Comparison of ENCODE assay signal across 20 mouse cellular contexts in the genomic region with DNA sequence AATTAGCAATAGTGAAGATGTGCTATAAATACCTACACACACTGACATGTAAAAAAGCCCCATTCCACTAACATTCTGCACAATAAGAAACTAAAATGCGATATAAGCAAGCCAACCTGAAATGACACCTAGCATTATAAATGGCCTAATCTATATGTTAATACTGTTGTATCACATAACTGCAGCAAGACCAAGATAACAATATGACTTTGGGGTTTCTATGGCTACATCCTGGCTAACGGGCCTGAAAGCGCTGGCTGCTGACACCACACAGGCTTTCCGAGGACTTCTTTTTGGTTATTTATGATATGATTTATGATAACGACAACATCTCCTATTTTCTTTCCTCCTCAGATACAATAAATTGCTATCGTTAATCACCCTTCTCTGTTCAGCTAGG.
DNase-seq lines count a peak whose midpoint lies in the region; ATAC-seq and TF ChIP-seq lines count a peak whose summit lies in the region.
"Had no signal": no experiment of that assay in that cellular context is flagged by ENCODE, and none has a peak within 500 bp of the region (broad histone marks: within the 10 kb centered on the region; RNA-seq: fewer than 3 reads in every experiment).

No protein-coding gene starts in this region.

- no peak overlapping the region for H3K9ac ChIP-seq in hindbrain, embryonic 11.5 days (ENCODE audit: low read depth, low read length)
- H3K9ac ChIP-seq in midbrain, embryonic 15.5 days, result no peak overlapping the region
- no peak overlapping the region for H3K9ac ChIP-seq in midbrain, postnatal 0 days (replicated peaks; ENCODE audit: low read length, poor library complexity, severe bottlenecking)
- no peak overlapping the region for H3K9ac ChIP-seq in hindbrain, embryonic 16.5 days (ENCODE audit: low read depth, low read length)
- no peak overlapping the region for H3K9ac ChIP-seq in neural tube, embryonic 14.5 days (replicated peaks; ENCODE audit: low read depth, low read length)
- H3K9ac ChIP-seq in kidney, embryonic 15.5 days, result no peak overlapping the region

- no peak overlapping the region for H3K4me2 ChIP-seq in hindbrain, embryonic 11.5 days (replicated peaks; ENCODE audit: low read depth, low read length)
- H3K4me2 ChIP-seq in midbrain, embryonic 15.5 days, result no peak overlapping the region
- H3K4me2 ChIP-seq in midbrain, postnatal 0 days (ENCODE audit: low read depth, low read length, poor library complexity, severe bottlenecking), result no peak overlapping the region
- no peak overlapping the region for H3K4me2 ChIP-seq in hindbrain, embryonic 16.5 days (ENCODE audit: low read length)
- H3K4me2 ChIP-seq in neural tube, embryonic 14.5 days (ENCODE audit: low read depth, low read length), result no peak overlapping the region
- no peak overlapping the region for H3K4me2 ChIP-seq in kidney, embryonic 15.5 days

- no peak for DNase-seq in hindbrain, embryonic 11.5 days (ENCODE audit: low spot score)
- DNase-seq in hindbrain, embryonic 10.5 days (ENCODE audit: low spot score), result no peak
- DNase-seq in midbrain, postnatal 0 days (ENCODE audit: low spot score), result no peak
- DNase-seq in urinary bladder, adult 18-20 months (ENCODE audit: low spot score in 2 of 2), result no peak
- DNase-seq: adrenal gland, adult 2 months; adrenal gland, postnatal 25 days; cerebellum, adult 18-20 months; cerebellum, adult 9-11 months; cerebellum, postnatal 36 days; gastrocnemius, postnatal 36 days; heart, adult 11 months; heart, postnatal 10 days; heart, postnatal 4 days had no signal

- peak; percentile 42; the same call in 1 of the 2 replicates for ATAC-seq in hindbrain, embryonic 11.5 days (ENCODE audit: low FRiP score)
- ATAC-seq in midbrain, embryonic 15.5 days (replicated peaks), result 0 out of 2 replicates have a peak, but pooled peaks have one; percentile 10
- ATAC-seq in midbrain, postnatal 0 days (ENCODE audit: low FRiP score), result no peak
- ATAC-seq in hindbrain, embryonic 16.5 days, result peak; percentile 57; the same call in 1 of the 2 replicates
- ATAC-seq in neural tube, embryonic 14.5 days (ENCODE audit: low read depth), result peak; percentile 68; the same call in 1 of the 2 replicates
- ATAC-seq in kidney, embryonic 15.5 days (replicated peaks; ENCODE audit: low FRiP score), result no peak
- ATAC-seq: forebrain, embryonic 14.5 days had no signal

- no peaks in the 10 kb centered on the region for H3K4me1 ChIP-seq in hindbrain, embryonic 11.5 days (replicated peaks; ENCODE audit: control insufficient read depth, insufficient read depth, low read length)
- H3K4me1 ChIP-seq in hindbrain, embryonic 10.5 days (replicated peaks), result peaks cover 36% of the 10 kb centered on the region
- 0 out of 2 replicates have a peak, but pooled peaks cover 3% of the 10 kb centered on the region for H3K4me1 ChIP-seq in midbrain, embryonic 15.5 days
- H3K4me1 ChIP-seq in midbrain, postnatal 0 days (ENCODE audit: insufficient read depth, low read length), result no peaks in the 10 kb centered on the region
- H3K4me1 ChIP-seq in hindbrain, embryonic 16.5 days (ENCODE audit: control insufficient read depth, insufficient read depth, low read depth, low read length), result peaks cover 8% of the 10 kb centered on the region
- 0 out of 2 replicates have a peak, but pooled peaks cover 6% of the 10 kb centered on the region for H3K4me1 ChIP-seq in neural tube, embryonic 14.5 days (ENCODE audit: control insufficient read depth, insufficient read depth, low read length)
- H3K4me1 ChIP-seq in kidney, embryonic 15.5 days, result peaks cover 14% of the 10 kb centered on the region

- H3K9me3 ChIP-seq in hindbrain, embryonic 11.5 days (ENCODE audit: control insufficient read depth, low read length), result no peaks in the 10 kb centered on the region
- no peaks in the 10 kb centered on the region for H3K9me3 ChIP-seq in hindbrain, embryonic 10.5 days
- H3K9me3 ChIP-seq in midbrain, embryonic 15.5 days, result no peaks in the 10 kb centered on the region
- H3K9me3 ChIP-seq in midbrain, postnatal 0 days (ENCODE audit: low read length), result no peaks in the 10 kb centered on the region
- H3K9me3 ChIP-seq in hindbrain, embryonic 16.5 days (ENCODE audit: control insufficient read depth, low read length), result no peaks in the 10 kb centered on the region
- no peaks in the 10 kb centered on the region for H3K9me3 ChIP-seq in neural tube, embryonic 14.5 days (ENCODE audit: control insufficient read depth, low read length)
- H3K9me3 ChIP-seq in kidney, embryonic 15.5 days (replicated peaks), result no peaks in the 10 kb centered on the region
- H3K9me3 ChIP-seq: embryonic facial prominence, embryonic 10.5 days; forebrain, embryonic 10.5 days had no signal

- H3K27me3 ChIP-seq in hindbrain, embryonic 11.5 days (ENCODE audit: control insufficient read depth, insufficient read depth, low read length), result no peaks in the 10 kb centered on the region
- no peaks in the 10 kb centered on the region for H3K27me3 ChIP-seq in hindbrain, embryonic 10.5 days (ENCODE audit: insufficient read depth, poor library complexity, severe bottlenecking)
- H3K27me3 ChIP-seq in midbrain, embryonic 15.5 days (replicated peaks), result no peaks in the 10 kb centered on the region
- H3K27me3 ChIP-seq in midbrain, postnatal 0 days (ENCODE audit: insufficient read depth, low read length), result no peaks in the 10 kb centered on the region
- no peaks in the 10 kb centered on the region for H3K27me3 ChIP-seq in hindbrain, embryonic 16.5 days (replicated peaks; ENCODE audit: control insufficient read depth, insufficient read depth, low read length)
- H3K27me3 ChIP-seq in neural tube, embryonic 14.5 days (ENCODE audit: control insufficient read depth, insufficient read depth, low read length), result no peaks in the 10 kb centered on the region
- H3K27me3 ChIP-seq in kidney, embryonic 15.5 days, result no peaks in the 10 kb centered on the region

- WGBS in hindbrain, embryonic 11.5 days, result 80% methylated on average over 6 of the region's 6 CpGs
- WGBS in hindbrain, embryonic 10.5 days, result 89% methylated on average over 6 of the region's 6 CpGs
- WGBS in midbrain, embryonic 15.5 days, result 63% methylated on average over 6 of the region's 6 CpGs
- 54% methylated on average over 6 of the region's 6 CpGs for WGBS in midbrain, postnatal 0 days
- WGBS in hindbrain, embryonic 16.5 days, result 62% methylated on average over 6 of the region's 6 CpGs
- WGBS in neural tube, embryonic 14.5 days, result 43% methylated on average over 6 of the region's 6 CpGs
- 56% methylated on average over 6 of the region's 6 CpGs for WGBS in kidney, embryonic 15.5 days

- no peaks in the 10 kb centered on the region for H3K36me3 ChIP-seq in hindbrain, embryonic 11.5 days (ENCODE audit: control insufficient read depth, insufficient read depth, low read length)
- H3K36me3 ChIP-seq in hindbrain, embryonic 10.5 days, result no peaks in the 10 kb centered on the region; the same call in 1 of the 2 replicates
- H3K36me3 ChIP-seq in midbrain, embryonic 15.5 days (replicated peaks), result no peaks in the 10 kb centered on the region
- no peaks in the 10 kb centered on the region for H3K36me3 ChIP-seq in midbrain, postnatal 0 days (ENCODE audit: insufficient read depth, low read length)
- no peaks in the 10 kb centered on the region for H3K36me3 ChIP-seq in hindbrain, embryonic 16.5 days (ENCODE audit: control insufficient read depth, insufficient read depth, low read length)
- no peaks in the 10 kb centered on the region for H3K36me3 ChIP-seq in neural tube, embryonic 14.5 days (ENCODE audit: control insufficient read depth, insufficient read depth, low read length)
- no peaks in the 10 kb centered on the region for H3K36me3 ChIP-seq in kidney, embryonic 15.5 days

- no peak for TF ChIP-seq CTCF in midbrain, postnatal 0 days (IDR thresholded peaks at IDR 0.05)

- H3K27ac ChIP-seq in hindbrain, embryonic 11.5 days (ENCODE audit: low read depth, low read length), result no peak overlapping the region
- no peak overlapping the region for H3K27ac ChIP-seq in hindbrain, embryonic 10.5 days
- no peak overlapping the region for H3K27ac ChIP-seq in midbrain, embryonic 15.5 days
- no peak overlapping the region for H3K27ac ChIP-seq in midbrain, postnatal 0 days (ENCODE audit: low read depth, low read length)
- H3K27ac ChIP-seq in hindbrain, embryonic 16.5 days (ENCODE audit: low read depth, low read length), result no peak overlapping the region
- H3K27ac ChIP-seq in neural tube, embryonic 14.5 days (ENCODE audit: low read depth, low read length), result no peak overlapping the region
- no peak overlapping the region for H3K27ac ChIP-seq in kidney, embryonic 15.5 days
- H3K27ac ChIP-seq: forebrain, embryonic 10.5 days had no signal

- H3K4me3 ChIP-seq in hindbrain, embryonic 11.5 days (ENCODE audit: low read depth, low read length), result no peak overlapping the region
- no peak overlapping the region for H3K4me3 ChIP-seq in hindbrain, embryonic 10.5 days
- H3K4me3 ChIP-seq in midbrain, embryonic 15.5 days, result no peak overlapping the region
- no peak overlapping the region for H3K4me3 ChIP-seq in midbrain, postnatal 0 days (ENCODE audit: low read depth, low read length)
- no peak overlapping the region for H3K4me3 ChIP-seq in hindbrain, embryonic 16.5 days (ENCODE audit: low read length)
- H3K4me3 ChIP-seq in neural tube, embryonic 14.5 days (ENCODE audit: low read depth, low read length), result no peak overlapping the region
- no peak overlapping the region for H3K4me3 ChIP-seq in kidney, embryonic 15.5 days (replicated peaks)
- H3K4me3 ChIP-seq: embryonic facial prominence, embryonic 10.5 days; forebrain, embryonic 10.5 days had no signal

Comparison
In these comparisons a context has a peak if more than half of its experiments do, and no peak if none do; other contexts are left out.
1. ATAC-seq: peak in hindbrain, embryonic 11.5 days (single experiment), midbrain, embryonic 15.5 days (single experiment), hindbrain, embryonic 16.5 days (single experiment) and neural tube, embryonic 14.5 days (single experiment); none in midbrain, postnatal 0 days (single experiment) and kidney, embryonic 15.5 days (single experiment).